Mouse (Mus musculus) small intestine, adult 2 months (tissue): ENCODE results near the gene Abca7.

ENCODE experiments used
- CTCF ChIP-seq: fragments of 200-500 bp; IDR thresholded peaks from 2 replicates; pipeline ENCODE4 v1.5.1; 2012; ENCODE audit warnings: low read depth, mild to moderate bottlenecking, control low read depth, inconsistent platforms, low read length, moderate library complexity, mixed read lengths; ENCODE audit not compliant: insufficient replicate concordance, insufficient read length; ENCODE audit errors: extremely low read depth
- POLR2A ChIP-seq: fragments of 200-500 bp; IDR thresholded peaks from 2 replicates; pipeline ENCODE4 v1.6.1; 2012; ENCODE audit warnings: low read depth, mild to moderate bottlenecking, control low read depth, inconsistent platforms, low read length, moderate library complexity

- no peak for TF ChIP-seq POLR2A
- no peak for TF ChIP-seq CTCF
Measured at GRCm38 (mm10) chr10:79994397-79995115, 1.7 kb upstream of the Abca7 start.
